Mouse (Mus musculus): ENCODE data around the gene Wdtc1. TPM values are rescaled to one million over a fixed set of nuclear protein-coding genes. Genes with fewer than 3 reads are reported as not detected.

The Wdtc1 gene
- polyA plus RNA-seq, 1 experiment from 2014 or later = 33.8 TPM

DNA sequence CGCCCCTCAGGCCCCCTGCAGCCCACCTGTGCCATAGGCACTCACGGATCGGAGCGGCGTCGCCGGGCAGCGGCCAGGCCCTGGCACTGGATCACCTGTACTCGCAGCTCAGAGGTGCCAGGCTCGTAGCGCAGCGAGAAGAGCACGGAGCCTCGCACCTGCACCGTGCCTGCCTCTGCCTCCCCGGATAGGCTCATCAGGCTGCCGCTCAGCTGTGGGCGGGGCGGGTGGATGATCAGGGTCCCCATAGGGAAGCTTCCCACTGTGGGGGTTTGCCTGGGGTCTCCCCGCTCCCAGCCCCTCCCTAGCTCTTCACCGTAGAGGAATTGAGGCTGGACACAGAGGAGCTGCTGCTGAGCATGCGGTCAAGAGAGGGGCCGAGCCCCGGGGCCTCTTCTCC, 96.5 kb downstream of the Wdtc1 start:
- in situ Hi-C loops (cut with MboI; ENCODE audit: low pct_unique_long_range_greater_than_20kb) = no loop called here
- DNase-seq (ENCODE audit: low read depth, low spot score) = no peak
- ChIA-PET CTCF (interaction anchor here (1.1 to 1.8 kb wide), 2 partner anchors 15 to 41 kb away, joined by 3 read pairs; no protein-coding TSS in a partner anchor), POLR2A (no interaction called here)
- no peak for TF ChIP-seq CTCF (IDR thresholded peaks at IDR 0.05)
- ATAC-seq = no peak
- H3K27me3 ChIP-seq = no peaks in the 10 kb centered on the region

DNA sequence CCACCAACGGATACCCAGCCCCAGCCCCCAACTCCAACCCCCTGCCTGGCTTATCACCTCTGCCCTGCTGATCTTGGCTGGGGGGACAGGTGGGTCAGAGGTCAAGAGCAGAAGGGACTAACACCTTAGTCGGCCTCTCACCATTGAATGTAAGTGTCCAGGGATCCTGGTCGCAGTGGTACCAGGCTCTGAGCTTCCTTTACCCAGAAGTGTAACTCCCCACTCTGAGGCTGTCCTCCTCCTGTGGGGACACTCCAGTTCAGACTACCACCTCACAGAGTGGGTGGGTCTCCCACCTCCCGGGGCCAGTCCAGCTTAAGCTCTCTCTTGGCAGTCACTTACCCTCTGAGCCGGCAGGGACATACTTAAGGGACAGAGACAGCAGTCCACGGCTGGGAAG, 97.9 kb downstream of the Wdtc1 start:
- ATAC-seq (no peak), DNase-seq (ENCODE audit: low read depth, low spot score) (no peak)
- no peak for TF ChIP-seq CTCF (IDR thresholded peaks at IDR 0.05)
- no peaks in the 10 kb centered on the region for H3K27me3 ChIP-seq
- ChIA-PET POLR2A (interaction anchor here (1.5 kb wide), 1 partner anchor 14 kb away, joined by 3 read pairs; no protein-coding TSS in a partner anchor), CTCF (interaction anchor here (1.3 kb wide), 1 partner anchor 309 kb away, joined by 3 read pairs; no protein-coding TSS in a partner anchor)
- in situ Hi-C loops (cut with MboI; ENCODE audit: low pct_unique_long_range_greater_than_20kb) = no loop called here

DNA sequence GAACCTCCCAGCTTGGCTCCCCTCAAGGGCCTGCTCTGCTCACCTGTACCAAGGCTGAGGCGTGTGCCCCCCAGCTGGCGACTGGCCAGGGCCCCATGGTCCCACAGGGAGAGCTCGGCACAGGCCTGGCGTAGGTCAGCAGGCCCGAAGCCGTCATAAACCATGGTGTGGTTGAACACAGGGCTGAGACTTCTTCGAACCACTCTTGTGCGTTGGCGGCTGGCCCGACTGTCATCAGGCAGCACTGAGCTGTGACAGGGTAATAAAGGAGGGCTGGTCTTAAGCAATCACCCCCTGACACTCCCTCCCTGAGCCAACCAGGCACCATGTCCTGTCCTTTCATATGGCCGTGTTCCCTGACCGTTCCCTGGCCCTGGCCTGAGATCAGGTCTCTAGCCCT, 99.9 kb downstream of the Wdtc1 start:
- TF ChIP-seq CTCF (IDR thresholded peaks at IDR 0.05) = no peak
- no peaks in the 10 kb centered on the region for H3K27me3 ChIP-seq
- ChIA-PET CTCF (no interaction called here), POLR2A (no interaction called here)
- DNase-seq (ENCODE audit: low read depth, low spot score) = no peak
- no peak for ATAC-seq
- in situ Hi-C loops (cut with MboI; ENCODE audit: low pct_unique_long_range_greater_than_20kb) = no loop called here

DNA sequence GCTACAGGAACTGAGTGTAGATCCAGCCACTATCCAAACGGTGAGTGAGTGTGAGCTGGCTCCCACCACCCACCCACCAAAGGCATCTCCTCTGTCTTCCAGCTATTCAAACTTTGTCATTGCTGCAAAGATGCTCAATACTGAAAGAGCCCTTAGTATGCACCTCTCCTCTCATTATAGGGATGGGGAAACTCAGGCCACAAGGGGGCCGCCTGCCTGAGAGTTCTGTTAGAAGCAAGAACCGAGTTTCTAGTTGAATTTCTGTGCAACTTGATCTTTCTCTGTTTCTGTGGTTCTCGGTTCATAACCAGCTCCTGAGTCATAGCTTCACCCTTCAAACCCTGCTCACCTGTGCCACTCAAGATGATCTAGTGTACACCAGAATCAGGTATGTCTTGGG, 101.2 kb downstream of the Wdtc1 start:
- in situ Hi-C loops (cut with MboI; ENCODE audit: low pct_unique_long_range_greater_than_20kb) = no loop called here
- POLR2A ChIA-PET = no interaction called here
- DNase-seq (ENCODE audit: low read depth, low spot score) = no peak
- TF ChIP-seq CTCF (IDR thresholded peaks at IDR 0.05) = no peak
- no peak for ATAC-seq
- no peaks in the 10 kb centered on the region for H3K27me3 ChIP-seq
- CTCF ChIA-PET = interaction anchor here (2.3 kb wide), 1 partner anchor 8 kb away, joined by 12 read pairs; no protein-coding TSS in a partner anchor

DNA sequence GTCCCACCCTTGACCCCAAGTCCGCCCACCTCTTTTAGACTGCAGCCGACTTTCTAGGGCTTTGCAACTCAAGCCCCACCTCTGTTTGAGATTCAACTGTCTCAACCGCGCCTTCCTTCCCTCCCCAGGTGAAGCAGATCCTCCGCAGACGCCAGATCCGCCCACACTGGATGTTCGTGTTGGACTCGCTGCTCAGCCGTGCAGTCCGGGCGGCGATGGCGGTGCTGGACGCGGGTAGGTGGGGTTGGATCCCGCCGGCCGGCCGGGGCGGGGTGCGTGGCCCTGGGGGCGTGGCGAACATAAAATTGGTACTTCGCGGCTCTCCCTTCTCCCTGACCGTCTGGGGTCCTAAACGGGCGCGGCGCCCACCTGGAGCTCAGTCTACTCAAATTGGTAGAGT, 102.1 kb downstream of the Wdtc1 start:
- ATAC-seq (no peak), DNase-seq (ENCODE audit: low read depth, low spot score) (no peak)
- ChIA-PET CTCF (interaction anchor here (1.1 to 2.3 kb wide), 3 partner anchors 9 to 18 kb away, joined by 3 to 12 read pairs (median 6); no protein-coding TSS in a partner anchor), POLR2A (no interaction called here)
- no peak for TF ChIP-seq CTCF (IDR thresholded peaks at IDR 0.05)
- no peaks in the 10 kb centered on the region for H3K27me3 ChIP-seq
- in situ Hi-C loops (cut with MboI; ENCODE audit: low pct_unique_long_range_greater_than_20kb) = no loop called here

DNA sequence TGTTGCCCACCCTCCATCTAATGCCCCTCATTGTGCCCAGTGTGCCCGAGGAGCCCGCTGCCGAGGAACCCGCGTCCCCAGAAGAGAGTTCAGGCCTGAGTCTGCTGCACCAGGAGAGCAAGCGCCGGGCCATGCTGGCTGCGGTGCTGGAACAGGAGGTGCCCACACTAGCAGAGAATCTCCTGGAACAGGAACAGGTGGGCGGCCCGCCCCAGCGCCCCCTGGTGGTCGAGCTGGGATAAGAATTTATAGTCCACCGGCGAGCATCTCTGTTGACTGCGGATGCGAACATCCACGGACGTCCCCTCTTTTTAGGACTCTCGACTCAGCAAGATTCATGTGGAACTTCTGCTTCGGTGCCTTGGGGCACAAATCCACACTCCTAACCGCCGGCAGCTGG, 102.7 kb downstream of the Wdtc1 start:
- no peaks in the 10 kb centered on the region for H3K27me3 ChIP-seq
- no peak for TF ChIP-seq CTCF (IDR thresholded peaks at IDR 0.05)
- ATAC-seq (no peak), DNase-seq (ENCODE audit: low read depth, low spot score) (no peak)
- in situ Hi-C loops (cut with MboI; ENCODE audit: low pct_unique_long_range_greater_than_20kb) = no loop called here
- ChIA-PET POLR2A (no interaction called here), CTCF (interaction anchor here (1.1 to 2.3 kb wide), 3 partner anchors 10 to 17 kb away, joined by 3 to 12 read pairs (median 6); no protein-coding TSS in a partner anchor)

DNA sequence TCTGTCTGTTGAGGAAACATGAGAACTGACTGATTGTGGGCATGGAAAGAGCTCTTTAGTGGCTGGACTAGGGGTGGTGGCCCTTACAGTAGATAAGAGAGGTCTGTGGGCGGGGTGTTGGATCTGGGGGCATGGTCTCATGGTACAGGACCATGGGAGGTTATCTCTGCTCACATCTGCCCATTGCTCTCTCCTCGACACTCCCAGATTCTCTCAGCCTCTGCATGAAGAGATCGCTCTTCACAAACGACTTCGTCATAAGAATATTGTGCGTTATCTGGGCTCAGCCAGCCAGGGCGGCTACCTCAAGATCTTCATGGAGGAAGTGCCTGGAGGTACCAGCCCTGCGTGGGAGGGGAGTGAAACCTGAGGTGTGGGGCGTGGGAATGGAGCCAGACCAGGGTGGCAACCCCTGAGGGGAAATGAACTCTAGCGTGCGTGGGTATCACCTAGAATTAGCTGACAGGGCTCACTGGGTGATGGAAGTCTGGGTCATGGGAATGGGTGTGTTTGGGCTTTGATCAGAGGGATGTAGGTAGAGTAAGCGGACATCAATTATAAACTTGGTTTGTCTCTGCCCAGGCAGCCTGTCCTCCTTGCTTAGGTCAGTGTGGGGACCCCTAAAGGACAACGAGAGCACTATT, 105.4 kb downstream of the Wdtc1 start:
- no peak for ATAC-seq
- DNase-seq (ENCODE audit: low read depth, low spot score) = no peak
- POLR2A ChIA-PET = no interaction called here
- H3K27me3 ChIP-seq = no peaks in the 10 kb centered on the region
- TF ChIP-seq CTCF (IDR thresholded peaks at IDR 0.05) = no peak
- in situ Hi-C loops (cut with MboI; ENCODE audit: low pct_unique_long_range_greater_than_20kb) = no loop called here
- CTCF ChIA-PET = no interaction called here

DNA sequence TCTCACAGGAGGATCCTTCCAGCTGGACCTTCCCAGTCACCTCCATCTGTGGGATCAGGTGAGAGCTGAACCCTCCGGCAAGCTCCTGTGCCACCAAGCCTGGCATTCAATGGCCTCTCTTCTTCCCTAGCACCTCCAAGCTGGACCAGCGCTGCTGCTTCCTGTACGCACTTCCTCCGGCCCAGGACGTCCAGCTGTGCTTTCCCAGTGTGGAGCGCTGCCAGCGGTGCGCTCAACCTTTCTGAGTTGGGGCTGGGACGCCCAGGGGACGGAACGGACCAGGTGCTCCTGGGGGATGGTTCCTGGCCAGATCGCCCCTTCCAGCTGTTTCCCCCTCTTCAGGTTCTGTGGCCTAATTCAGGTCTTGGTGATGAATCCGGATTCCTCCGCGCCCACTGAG, 106.2 kb downstream of the Wdtc1 start:
- DNase-seq (ENCODE audit: low read depth, low spot score) (no peak), ATAC-seq (no peak)
- no peak for TF ChIP-seq CTCF (IDR thresholded peaks at IDR 0.05)
- no peaks in the 10 kb centered on the region for H3K27me3 ChIP-seq
- ChIA-PET POLR2A (no interaction called here), CTCF (no interaction called here)
- in situ Hi-C loops (cut with MboI; ENCODE audit: low pct_unique_long_range_greater_than_20kb) = no loop called here

DNA sequence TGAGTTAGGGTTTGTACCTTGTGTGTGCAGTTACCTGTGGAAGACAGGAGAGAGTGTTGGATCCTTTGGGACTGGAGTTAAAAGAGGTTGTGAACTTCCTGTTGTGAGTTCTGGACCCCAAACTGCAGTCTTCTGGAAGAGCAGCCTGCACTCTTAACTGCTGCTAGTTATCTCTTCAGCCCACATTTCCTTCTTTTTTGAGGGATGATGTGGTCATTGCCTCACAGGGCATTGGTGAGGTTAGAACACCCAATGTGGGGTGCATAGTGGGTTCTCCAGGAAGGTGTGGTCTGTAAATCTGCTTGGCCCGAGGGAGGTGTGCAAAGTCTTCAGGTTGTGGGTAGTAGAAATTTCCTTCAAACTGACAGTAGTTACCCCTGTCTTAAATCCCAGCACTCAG, 109.0 kb downstream of the Wdtc1 start:
- H3K27me3 ChIP-seq = no peaks in the 10 kb centered on the region
- CTCF ChIA-PET = no interaction called here
- TF ChIP-seq CTCF (IDR thresholded peaks at IDR 0.05) = no peak

DNA sequence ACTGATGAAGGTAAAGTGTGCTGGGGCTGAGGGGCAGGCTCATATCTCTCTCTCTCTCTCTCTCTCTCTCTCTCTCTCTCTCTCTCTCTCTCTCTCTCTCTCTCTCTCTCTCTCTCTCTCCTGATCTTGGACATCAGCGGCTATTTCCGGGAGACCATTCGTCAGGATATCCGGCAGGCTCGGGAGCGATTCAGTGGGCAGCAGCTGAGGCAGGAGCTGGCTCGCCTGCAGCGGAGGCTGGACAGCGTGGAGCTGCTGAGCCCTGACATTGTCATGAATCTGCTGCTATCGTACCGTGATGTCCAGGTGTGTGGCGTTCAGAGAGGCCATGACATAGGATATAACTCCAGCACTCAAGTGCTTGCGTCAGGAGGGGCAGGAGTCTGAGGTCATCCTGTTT, 109.7 kb downstream of the Wdtc1 start:
- ATAC-seq (no peak), DNase-seq (ENCODE audit: low read depth, low spot score) (no peak)
- POLR2A ChIA-PET = no interaction called here
- in situ Hi-C loops (cut with MboI; ENCODE audit: low pct_unique_long_range_greater_than_20kb) = no loop called here
- no peaks in the 10 kb centered on the region for H3K27me3 ChIP-seq
- CTCF ChIA-PET = no interaction called here
- no peak for TF ChIP-seq CTCF (IDR thresholded peaks at IDR 0.05)

More for the DNA sequence above, 109.0 kb downstream of the Wdtc1 start:
- POLR2A ChIA-PET = no interaction called here
- in situ Hi-C loops (cut with MboI; ENCODE audit: low pct_unique_long_range_greater_than_20kb) = no loop called here
- ATAC-seq (no peak), DNase-seq (ENCODE audit: low read depth, low spot score) (no peak)

DNA sequence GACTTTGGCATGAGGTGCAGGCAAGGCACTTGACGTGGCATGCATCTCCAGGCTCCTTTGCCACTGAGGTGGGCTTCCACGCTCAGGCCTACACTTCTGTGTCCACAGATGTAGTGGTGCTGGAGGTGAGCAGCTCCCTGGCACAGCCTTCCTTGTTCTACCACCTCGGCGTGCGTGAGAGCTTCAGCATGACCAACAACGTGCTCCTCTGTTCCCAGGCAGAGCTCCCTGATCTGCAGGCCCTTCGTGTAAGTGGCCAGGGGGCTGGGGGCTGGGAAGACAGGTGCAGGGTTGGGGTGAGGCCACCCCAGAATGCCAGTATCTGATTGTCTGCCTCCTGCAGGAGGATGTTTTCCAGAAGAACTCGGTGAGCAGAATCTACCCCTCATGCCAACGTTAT, 110.6 kb downstream of the Wdtc1 start:
- ChIA-PET POLR2A (no interaction called here), CTCF (interaction anchor here (0.9 kb wide), 1 partner anchor 34 kb away, joined by 4 read pairs; no protein-coding TSS in a partner anchor)
- no peaks in the 10 kb centered on the region for H3K27me3 ChIP-seq
- in situ Hi-C loops (cut with MboI; ENCODE audit: low pct_unique_long_range_greater_than_20kb) = no loop called here
- DNase-seq (ENCODE audit: low read depth, low spot score) = no peak
- no peak for ATAC-seq
- TF ChIP-seq CTCF (IDR thresholded peaks at IDR 0.05) = no peak

Other genes with a start within 250 kb of the Wdtc1 start
- 36.1 TPM for gene Wasf2, start 223.0 kb downstream of the Wdtc1 start, polyA plus RNA-seq (2021)
- gene Cd164l2, start 141.3 kb downstream of the Wdtc1 start, polyA plus RNA-seq (2021) = 0.51 TPM
- gene Gpr3, start 140.9 kb downstream of the Wdtc1 start, polyA plus RNA-seq (2021) = 0.63 TPM
- 3.3 TPM for gene Map3k6, start 112.7 kb downstream of the Wdtc1 start, polyA plus RNA-seq (2021)
- gene Sytl1, start 90.4 kb downstream of the Wdtc1 start, polyA plus RNA-seq (2021) = 0.15 TPM
- 31.7 TPM for gene Tmem222, start 75.7 kb downstream of the Wdtc1 start, polyA plus RNA-seq (2021)
- gene Slc9a1, start 16.2 kb upstream of the Wdtc1 start, polyA plus RNA-seq (2021) = 25.2 TPM
- gene Tent5b, start 126.7 kb upstream of the Wdtc1 start, polyA plus RNA-seq (2021) = 5.5 TPM
- gene Trnp1, start 145.1 kb upstream of the Wdtc1 start, polyA plus RNA-seq (2021) = 0.23 TPM
- gene Kdf1, start 165.5 kb upstream of the Wdtc1 start, polyA plus RNA-seq (2021) = 0.04 TPM
- 160 TPM for gene Nudc, start 192.5 kb upstream of the Wdtc1 start, polyA plus RNA-seq (2021)
- not detected for gene Nr0b2, start 199.9 kb upstream of the Wdtc1 start, polyA plus RNA-seq (2021)
- 7.1 TPM for gene Gpatch3, start 221.3 kb upstream of the Wdtc1 start, polyA plus RNA-seq (2021)
- gene Gpn2, start 230.9 kb upstream of the Wdtc1 start, polyA plus RNA-seq (2021) = 15.4 TPM
- gene Sfn, start 248.7 kb upstream of the Wdtc1 start, polyA plus RNA-seq (2021) = 5.8 TPM

All from Patski (cell line).